Mouse (Mus musculus): ENCODE data around the gene Fam98a. TPM values are rescaled to one million over a fixed set of nuclear protein-coding genes. Genes with fewer than 3 reads are reported as not detected.

Fam98a gene
- polyA plus RNA-seq, 1 experiment from 2014 or later: 29.0 TPM

DNA sequence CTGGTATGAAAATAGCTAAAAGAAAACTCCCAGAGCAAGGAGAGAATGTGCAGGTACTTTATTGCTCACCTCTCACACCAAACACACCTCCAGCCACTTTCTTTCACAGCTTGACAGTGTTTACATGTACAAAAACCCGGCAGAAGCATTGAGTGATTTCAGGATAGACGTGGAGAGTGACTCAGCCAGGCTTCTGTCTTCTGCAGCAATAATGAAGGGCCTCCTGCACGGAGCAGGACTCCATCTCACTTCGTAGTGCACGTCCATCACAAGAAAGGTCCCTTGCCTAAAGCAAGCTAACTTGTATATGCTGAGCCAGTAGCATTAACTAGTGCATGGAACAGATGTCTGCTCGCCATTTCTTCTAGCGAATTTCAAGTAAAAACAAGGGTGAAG is 14.7 kb downstream of the Fam98a start:
- H3K4me1 ChIP-seq: no peaks in the 10 kb centered on the region
- H3K4me2 ChIP-seq: no peak overlapping the region
- no peak overlapping the region for H3K27ac ChIP-seq
- H3K9me3 ChIP-seq: no peaks in the 10 kb centered on the region
- no peaks in the 10 kb centered on the region for H3K27me3 ChIP-seq
- no peak overlapping the region for H3K9ac ChIP-seq
- 87% methylated on average over 7 of the region's 7 CpGs for WGBS
- no peak for ATAC-seq (ENCODE audit: low FRiP score)
- no peak overlapping the region for H3K4me3 ChIP-seq (replicated peaks)
- H3K36me3 ChIP-seq (replicated peaks): peaks cover 32% of the 10 kb centered on the region

DNA sequence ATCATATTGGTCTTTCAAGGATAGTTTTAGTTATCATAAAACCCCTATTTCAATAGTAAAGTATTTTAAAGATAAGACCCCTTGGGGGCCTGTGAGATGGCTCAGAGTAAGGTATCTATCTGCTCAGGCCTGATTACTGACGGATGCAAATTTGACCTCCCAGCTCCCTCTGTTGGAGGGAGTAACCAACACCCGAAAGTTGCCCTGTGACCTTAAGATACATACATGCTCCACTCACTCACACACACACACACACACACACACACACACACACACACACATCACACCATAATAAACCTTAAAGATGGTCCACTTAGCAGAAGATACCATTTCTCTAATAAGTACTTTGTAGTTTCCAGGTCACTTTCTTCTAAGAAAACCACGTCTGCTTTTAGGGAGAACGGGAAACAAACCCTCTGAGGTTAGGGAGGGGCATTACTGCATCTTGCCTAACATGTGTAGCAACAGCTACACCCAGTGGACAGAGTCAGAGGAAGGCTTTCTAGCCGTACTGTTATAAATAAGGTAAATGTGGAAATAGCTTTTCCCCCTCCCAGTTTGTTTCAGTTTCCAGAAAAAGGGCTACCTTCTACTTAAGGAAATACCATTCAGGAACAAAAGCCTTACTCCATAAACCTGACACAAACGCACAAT is 15.2 kb downstream of the Fam98a start:
- H3K36me3 ChIP-seq (replicated peaks): peaks cover 32% of the 10 kb centered on the region
- H3K4me3 ChIP-seq (replicated peaks): no peak overlapping the region
- no peak overlapping the region for H3K9ac ChIP-seq
- H3K4me1 ChIP-seq: no peaks in the 10 kb centered on the region
- no peak overlapping the region for H3K27ac ChIP-seq
- H3K9me3 ChIP-seq: no peaks in the 10 kb centered on the region
- no peak overlapping the region for H3K4me2 ChIP-seq
- ATAC-seq (ENCODE audit: low FRiP score): peak; percentile 41; the same call in 1 of the 2 replicates
- WGBS: 53% methylated on average over 6 of the region's 6 CpGs
- no peaks in the 10 kb centered on the region for H3K27me3 ChIP-seq

DNA sequence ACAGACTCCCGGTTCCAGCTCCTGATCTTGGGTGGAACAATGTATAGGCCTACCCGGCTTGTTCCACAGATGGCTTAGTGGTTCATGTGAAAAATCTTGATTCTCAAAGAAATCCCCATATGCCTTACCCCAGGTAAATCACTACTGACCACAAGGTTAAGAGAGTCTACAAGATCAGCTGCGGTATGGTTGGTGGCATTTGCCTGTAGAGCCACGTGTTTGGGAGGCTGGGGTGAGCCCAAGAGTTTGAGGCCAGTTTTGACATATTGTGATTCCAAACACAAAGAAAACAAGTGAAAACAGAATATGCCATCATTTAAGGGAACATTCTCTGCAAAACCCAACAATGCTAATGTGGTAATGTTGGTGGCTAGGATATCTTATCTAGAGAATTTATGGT is 16.1 kb downstream of the Fam98a start:
- Histone ChIP-seq H3K9me3 (no peaks in the 10 kb centered on the region), H3K27me3 (no peaks in the 10 kb centered on the region), H3K27ac (no peak overlapping the region), H3K9ac (no peak overlapping the region), H3K36me3 (replicated peaks) (peaks cover 32% of the 10 kb centered on the region), H3K4me3 (replicated peaks) (no peak overlapping the region), H3K4me1 (no peaks in the 10 kb centered on the region), H3K4me2 (no peak overlapping the region)
- WGBS: 93% methylated on average over 4 of the region's 4 CpGs
- no peak for ATAC-seq (ENCODE audit: low FRiP score)

DNA sequence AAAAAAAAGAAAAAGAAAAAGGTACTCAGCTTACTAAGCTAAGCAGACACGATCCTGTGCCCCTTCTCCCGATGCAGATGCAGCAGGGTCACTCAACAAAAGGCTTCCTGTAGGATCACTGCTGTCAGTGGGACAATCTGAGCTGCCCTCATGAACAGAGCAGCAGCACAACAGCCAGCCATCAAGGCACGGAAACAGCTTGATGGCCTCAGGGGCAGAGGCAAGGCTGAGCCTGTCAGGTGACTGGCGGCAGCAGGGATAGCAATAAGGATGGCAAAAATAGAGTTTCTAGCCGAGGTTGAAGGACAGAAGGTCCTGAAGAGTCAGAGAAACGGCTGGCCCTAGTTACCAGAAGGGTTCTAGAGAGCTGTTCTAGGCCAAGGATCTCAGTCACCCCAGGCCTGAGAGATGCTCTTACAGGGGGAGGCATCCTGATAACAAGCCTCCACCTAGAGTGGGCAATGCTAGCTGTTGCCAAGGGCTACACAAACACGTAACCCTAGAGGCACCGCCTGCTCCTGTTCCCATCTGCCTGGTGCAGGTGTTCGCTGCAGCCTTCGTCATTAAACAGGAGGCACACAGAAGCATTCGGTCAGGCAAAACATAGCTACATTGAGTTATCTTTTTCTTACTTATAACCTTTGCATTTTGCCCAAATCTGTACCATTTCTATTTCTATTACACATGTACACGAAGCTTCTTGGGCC is 17.3 kb downstream of the Fam98a start:
- H3K4me3 ChIP-seq (replicated peaks): no peak overlapping the region
- H3K9ac ChIP-seq: no peak overlapping the region
- H3K4me2 ChIP-seq: no peak overlapping the region
- ATAC-seq (ENCODE audit: low FRiP score): no peak
- peaks cover 26% of the 10 kb centered on the region for H3K36me3 ChIP-seq (replicated peaks)
- H3K27ac ChIP-seq: no peak overlapping the region
- 0 out of 2 replicates have a peak, but pooled peaks cover under 1% of the 10 kb centered on the region for H3K9me3 ChIP-seq
- H3K27me3 ChIP-seq: no peaks in the 10 kb centered on the region
- H3K4me1 ChIP-seq: no peaks in the 10 kb centered on the region
- WGBS: 79% methylated on average over 12 of the region's 12 CpGs

DNA sequence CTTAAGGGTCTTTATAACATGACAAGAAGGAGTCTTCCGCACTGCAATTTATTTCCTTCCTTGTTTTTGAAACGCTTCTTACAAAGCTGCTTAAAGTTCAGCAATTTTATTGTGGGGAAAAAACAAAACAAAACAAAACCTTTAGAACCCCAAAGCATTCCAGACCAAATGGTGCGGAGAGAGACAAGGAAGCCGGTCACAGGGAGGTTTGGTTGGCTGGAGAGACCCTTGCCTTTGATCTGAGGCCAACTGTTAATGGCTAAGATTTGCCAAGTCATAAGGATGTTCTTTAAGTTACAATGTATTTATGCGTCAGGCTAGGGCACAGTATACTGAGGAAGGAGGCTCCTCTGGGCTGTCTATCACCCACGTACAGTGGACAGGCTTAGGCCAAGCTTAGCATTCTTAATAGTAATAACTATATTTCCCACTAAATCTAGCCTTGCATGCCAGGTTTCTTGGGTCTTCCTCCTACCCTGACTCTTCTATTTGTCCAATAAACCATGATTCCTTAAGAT is 19.2 kb downstream of the Fam98a start:
- Histone ChIP-seq H3K4me2 (no peak overlapping the region), H3K9ac (no peak overlapping the region), H3K9me3 (0 out of 2 replicates have a peak, but pooled peaks cover 4% of the 10 kb centered on the region), H3K4me1 (no peaks in the 10 kb centered on the region), H3K36me3 (replicated peaks) (peaks cover 13% of the 10 kb centered on the region; the same call in 1 of the 2 replicates), H3K27ac (no peak overlapping the region), H3K4me3 (replicated peaks) (no peak overlapping the region), H3K27me3 (no peaks in the 10 kb centered on the region)
- WGBS: 87% methylated on average over 6 of the region's 6 CpGs
- ATAC-seq (ENCODE audit: low FRiP score): no peak

DNA sequence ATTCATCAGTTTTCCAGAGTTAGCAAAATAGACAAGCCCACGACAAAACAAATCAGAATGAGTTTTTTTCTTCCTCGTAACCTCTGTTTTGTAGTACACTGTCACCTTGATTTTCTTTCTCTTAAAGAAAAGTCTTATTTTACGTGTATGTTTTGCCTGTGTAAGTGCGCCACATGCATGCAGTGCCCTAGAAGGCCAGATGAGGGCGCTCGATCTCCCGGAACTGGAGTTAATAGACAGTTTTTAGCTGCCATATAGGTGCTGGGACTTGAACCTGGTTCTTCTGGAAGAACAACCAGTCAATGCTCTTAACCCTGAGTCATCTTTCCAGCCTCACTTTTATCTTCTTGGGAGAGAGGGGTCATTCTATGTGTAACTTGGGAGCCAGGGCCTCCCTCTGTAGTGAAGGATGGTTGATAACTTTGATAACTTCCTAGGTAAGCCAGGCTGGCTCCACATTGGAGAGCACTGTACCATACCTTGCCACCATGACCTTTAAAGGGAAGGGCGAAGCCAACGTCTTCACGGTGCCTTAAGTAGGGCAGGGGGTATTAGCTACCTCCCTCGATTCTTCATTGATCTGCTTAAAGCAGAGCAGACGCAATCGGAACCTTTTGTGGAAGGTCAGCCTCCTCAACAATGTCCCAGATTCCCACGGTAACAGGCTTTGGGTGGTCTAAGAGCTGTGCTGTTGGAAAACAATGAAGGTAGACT is 22.4 kb downstream of the Fam98a start:
- Histone ChIP-seq H3K4me3 (replicated peaks) (no peak overlapping the region), H3K27me3 (no peaks in the 10 kb centered on the region), H3K27ac (no peak overlapping the region), H3K4me2 (no peak overlapping the region), H3K36me3 (replicated peaks) (no peaks in the 10 kb centered on the region), H3K9ac (no peak overlapping the region), H3K4me1 (no peaks in the 10 kb centered on the region), H3K9me3 (0 out of 2 replicates have a peak, but pooled peaks cover 4% of the 10 kb centered on the region)
- ATAC-seq (ENCODE audit: low FRiP score): no peak
- WGBS: 89% methylated on average over 14 of the region's 14 CpGs

DNA sequence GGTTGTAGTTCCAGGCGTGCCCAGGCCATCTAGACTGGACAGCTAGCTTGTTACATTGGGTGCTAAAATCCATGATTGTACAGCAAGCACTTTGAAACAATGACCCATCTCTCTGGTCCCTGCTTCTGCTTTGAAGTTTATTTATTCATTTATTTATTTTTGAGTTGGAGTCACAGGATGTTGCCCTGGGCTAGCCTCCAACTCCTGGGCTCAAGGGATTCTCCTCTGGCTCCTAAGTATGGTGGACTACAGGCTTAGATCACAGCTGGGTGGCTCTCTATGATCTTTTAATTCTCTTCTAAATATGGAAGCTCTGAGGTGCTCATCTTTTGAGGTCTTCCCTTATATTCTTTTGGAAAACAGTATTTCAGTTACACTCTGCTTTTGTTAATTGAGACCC is 25.3 kb downstream of the Fam98a start:
- H3K9ac ChIP-seq: no peak overlapping the region
- no peak for ATAC-seq (ENCODE audit: low FRiP score)
- H3K27ac ChIP-seq: no peak overlapping the region
- 0 out of 2 replicates have a peak, but pooled peaks cover 4% of the 10 kb centered on the region for H3K9me3 ChIP-seq
- peaks cover 2% of the 10 kb centered on the region for H3K4me1 ChIP-seq
- WGBS: 100% methylated on average over 1 of the region's 1 CpGs
- H3K4me3 ChIP-seq (replicated peaks): no peak overlapping the region
- H3K4me2 ChIP-seq: no peak overlapping the region
- no peaks in the 10 kb centered on the region for H3K36me3 ChIP-seq (replicated peaks)
- H3K27me3 ChIP-seq: no peaks in the 10 kb centered on the region

DNA sequence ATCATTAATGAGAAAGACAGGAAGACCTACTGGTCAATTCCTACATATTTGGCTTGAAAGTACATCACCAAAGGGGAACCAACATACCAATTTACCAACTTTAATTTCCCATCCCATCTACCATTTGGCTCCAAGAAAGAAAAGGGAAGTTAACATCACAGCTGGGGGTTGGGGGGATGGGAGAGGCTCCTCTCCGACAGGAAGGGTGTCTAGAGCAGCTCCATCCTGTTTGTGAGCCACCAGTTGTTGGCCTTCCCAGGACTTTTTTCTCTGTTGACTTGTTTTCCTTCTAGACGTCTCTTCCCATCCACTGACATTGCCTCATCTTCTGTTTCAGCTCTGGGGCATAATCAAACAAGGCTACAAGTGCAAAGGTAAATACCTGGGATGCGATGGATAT is 27.9 kb downstream of the Fam98a start:
- no peaks in the 10 kb centered on the region for H3K9me3 ChIP-seq
- 67% methylated on average over 3 of the region's 3 CpGs for WGBS
- no peak for ATAC-seq (ENCODE audit: low FRiP score)

DNA sequence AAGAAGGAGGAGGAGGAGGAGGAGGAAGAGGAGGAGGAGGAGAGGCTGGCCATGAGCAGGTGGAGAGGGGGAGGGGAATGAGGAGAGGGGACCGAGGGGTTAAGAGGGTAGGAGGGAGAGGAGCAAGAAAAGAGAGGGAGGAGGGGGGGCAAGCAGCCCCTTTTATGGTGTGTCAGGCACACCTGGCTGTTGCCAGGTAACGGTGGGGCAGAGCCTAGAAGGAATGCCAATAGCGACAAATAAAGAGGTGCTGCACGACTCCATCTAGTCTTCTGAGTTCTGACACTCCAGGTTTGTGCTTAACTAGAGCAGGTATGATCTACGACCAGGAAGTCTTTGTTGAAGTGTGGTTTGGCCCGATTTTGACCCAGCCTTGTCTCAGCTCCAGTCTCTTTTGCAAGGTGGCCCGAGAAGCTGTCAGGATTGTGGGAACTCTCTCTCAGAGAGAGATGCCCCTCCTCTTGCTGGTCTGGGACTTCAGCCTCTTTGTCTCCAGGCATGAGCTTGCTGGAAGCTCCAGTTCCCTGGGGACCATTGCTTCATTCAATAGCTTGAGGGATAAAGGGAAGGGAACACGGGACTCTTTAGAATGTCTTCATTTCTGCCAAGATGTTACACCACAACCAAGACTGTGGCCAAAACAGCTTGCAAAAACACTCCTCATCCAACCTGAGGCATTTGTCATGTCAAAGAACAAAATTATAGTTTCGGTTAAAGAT is 29.2 kb downstream of the Fam98a start:
- Histone ChIP-seq H3K27ac (no peak overlapping the region), H3K4me1 (peaks cover 6% of the 10 kb centered on the region), H3K9ac (no peak overlapping the region), H3K9me3 (no peaks in the 10 kb centered on the region), H3K36me3 (replicated peaks) (no peaks in the 10 kb centered on the region), H3K4me2 (no peak overlapping the region), H3K4me3 (replicated peaks) (no peak overlapping the region), H3K27me3 (no peaks in the 10 kb centered on the region)
- WGBS: 21% methylated on average over 9 of the region's 9 CpGs
- ATAC-seq (ENCODE audit: low FRiP score): no peak

More for the DNA sequence above, 27.9 kb downstream of the Fam98a start:
- no peak overlapping the region for H3K9ac ChIP-seq
- no peak overlapping the region for H3K27ac ChIP-seq
- no peaks in the 10 kb centered on the region for H3K27me3 ChIP-seq
- no peak overlapping the region for H3K4me2 ChIP-seq
- no peak overlapping the region for H3K4me3 ChIP-seq (replicated peaks)
- no peaks in the 10 kb centered on the region for H3K36me3 ChIP-seq (replicated peaks)
- peaks cover 6% of the 10 kb centered on the region for H3K4me1 ChIP-seq

DNA sequence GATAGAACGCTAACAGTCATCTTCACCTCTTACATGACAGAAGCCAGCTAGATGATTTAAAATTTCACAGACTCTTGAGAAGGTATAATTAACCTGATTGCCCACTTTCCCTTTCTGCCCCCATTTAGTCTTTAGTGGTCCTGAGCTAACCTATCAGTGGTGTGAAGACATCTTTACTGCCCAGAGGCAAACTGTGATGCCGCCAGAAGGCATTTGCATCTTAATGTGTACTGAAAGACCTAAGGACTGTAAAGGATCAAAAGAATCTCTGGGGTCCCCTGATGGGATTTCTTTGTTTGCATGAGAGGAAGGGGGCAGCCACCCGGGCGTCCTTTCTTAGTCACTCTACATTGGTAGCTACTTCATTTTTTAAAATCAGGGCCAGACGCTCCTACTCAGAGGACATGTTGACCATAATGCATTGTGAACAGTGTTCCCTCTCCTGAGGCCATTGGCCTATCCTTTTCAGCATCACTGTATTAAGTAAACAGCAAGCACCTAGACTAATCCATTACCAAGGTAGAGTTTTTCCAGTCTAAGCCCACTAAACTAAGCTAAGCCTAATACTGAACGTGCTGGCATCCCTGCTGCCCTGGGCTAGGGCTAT is 30.4 kb downstream of the Fam98a start:
- H3K9ac ChIP-seq: no peak overlapping the region
- peaks cover 6% of the 10 kb centered on the region for H3K4me1 ChIP-seq
- no peaks in the 10 kb centered on the region for H3K9me3 ChIP-seq
- no peak for ATAC-seq (ENCODE audit: low FRiP score)
- H3K4me3 ChIP-seq (replicated peaks): no peak overlapping the region
- no peak overlapping the region for H3K27ac ChIP-seq
- no peaks in the 10 kb centered on the region for H3K27me3 ChIP-seq
- H3K4me2 ChIP-seq: no peak overlapping the region
- 15% methylated on average over 6 of the region's 6 CpGs for WGBS
- H3K36me3 ChIP-seq (replicated peaks): no peaks in the 10 kb centered on the region

DNA sequence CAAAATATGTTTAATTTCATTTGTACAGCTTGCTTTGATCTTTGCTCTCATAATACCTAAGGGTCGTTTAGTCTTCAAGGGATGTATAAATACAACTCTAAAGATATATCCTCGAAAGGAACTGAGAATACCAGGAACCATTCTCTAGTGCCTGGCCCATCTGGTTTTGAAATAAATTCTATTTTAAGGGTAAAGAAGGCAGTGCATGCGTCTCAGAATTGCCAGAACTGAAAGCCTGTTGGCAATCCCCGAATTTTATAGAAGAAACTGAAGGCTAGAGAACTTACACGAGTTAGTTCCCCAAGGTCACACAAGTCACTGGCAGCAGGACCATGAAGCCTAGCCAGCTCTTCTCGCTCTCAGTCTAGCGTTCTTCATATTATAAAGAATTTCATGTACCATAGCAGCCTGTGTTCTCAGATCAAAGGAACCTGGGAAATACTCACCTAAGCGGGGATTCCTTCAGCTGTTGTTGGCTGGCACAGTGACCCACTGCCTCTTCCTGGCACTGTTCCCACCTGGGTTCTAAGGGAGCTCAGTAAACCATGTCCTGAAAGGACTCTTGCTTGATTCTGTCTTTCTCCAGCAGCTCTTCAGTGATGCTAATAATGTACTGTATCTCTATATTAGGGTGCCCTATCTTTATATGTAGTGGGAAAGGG is 32.4 kb downstream of the Fam98a start:
- ATAC-seq (ENCODE audit: low FRiP score): no peak
- H3K9me3 ChIP-seq: no peaks in the 10 kb centered on the region
- 90% methylated on average over 8 of the region's 8 CpGs for WGBS

More for the DNA sequence above, 32.4 kb downstream of the Fam98a start:
- H3K4me1 ChIP-seq: peaks cover 6% of the 10 kb centered on the region
- no peak overlapping the region for H3K4me2 ChIP-seq
- H3K36me3 ChIP-seq (replicated peaks): no peaks in the 10 kb centered on the region
- H3K27me3 ChIP-seq: no peaks in the 10 kb centered on the region
- H3K27ac ChIP-seq: no peak overlapping the region
- H3K4me3 ChIP-seq (replicated peaks): no peak overlapping the region
- no peak overlapping the region for H3K9ac ChIP-seq
